Mouse (Mus musculus): Measurements from ENCODE around the gene Tsnax. TPM values are rescaled to one million over a fixed set of nuclear protein-coding genes. Genes with fewer than 3 reads are reported as not detected.

Tsnax gene
- total and polyA plus RNA-seq, 3 experiments = 105 to 160 TPM; not detected in 1

DNA sequence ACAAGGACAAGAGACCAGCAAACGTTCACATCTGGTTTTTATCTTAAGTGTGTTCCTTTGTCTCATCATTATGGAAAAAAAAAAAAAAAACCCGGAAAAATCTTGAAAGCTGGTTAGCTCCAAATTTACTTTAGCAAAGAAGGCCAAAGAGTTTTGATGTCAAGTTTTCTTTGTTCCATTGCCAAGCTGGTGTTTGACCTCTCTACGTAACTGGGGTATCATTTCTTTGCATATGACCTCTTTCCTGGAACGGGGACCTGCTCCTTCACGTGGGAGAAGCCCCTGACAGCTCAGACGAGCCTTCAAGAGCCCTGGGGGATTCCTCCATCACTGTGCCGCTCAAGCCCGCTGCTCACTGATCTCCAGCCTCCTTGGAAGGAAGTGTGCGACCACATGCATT is 31.1 kb downstream of the Tsnax start:
- Histone ChIP-seq H3K9me3 (replicated peaks; ENCODE audit: insufficient read depth, low read length) (no peaks in the 10 kb centered on the region), H3K27me3 (ENCODE audit: control insufficient read depth in 1 of 2, insufficient read depth in 2 of 2, low read length in 2 of 2) (no peaks in the 10 kb centered on the region), H3K4me1 (ENCODE audit: control insufficient read depth in 1 of 2, insufficient read depth in 2 of 2, low read length in 2 of 2) (no peaks in the 10 kb centered on the region), H3K9ac (ENCODE audit: control insufficient read depth, low read depth, low read length, poor library complexity, severe bottlenecking) (no peak overlapping the region), H3K36me3 (ENCODE audit: control insufficient read depth in 1 of 2, insufficient read depth in 2 of 2, low read length in 2 of 2) (no peaks in the 10 kb centered on the region), H3K4me3 (ENCODE audit: control insufficient read depth in 1 of 2, insufficient read depth in 1 of 2, low read depth in 2 of 2, low read length in 2 of 2) (no peak overlapping the region), H3K79me2 (ENCODE audit: control insufficient read depth, insufficient read depth, low read length, poor library complexity) (no peaks in the 10 kb centered on the region), H3K27ac (ENCODE audit: control insufficient read depth, low read depth, low read length) (no peak overlapping the region)
- no peak for TF ChIP-seq ZKSCAN1 (IDR thresholded peaks at IDR 0.05; ENCODE audit: low read depth, low read length)
- no peak for TF ChIP-seq USF1 (IDR thresholded peaks at IDR 0.05; ENCODE audit: low read depth, low read length)
- TF ChIP-seq JUND (IDR thresholded peaks at IDR 0.05; ENCODE audit: low read depth, low read length) = no peak
- no peak for TF ChIP-seq ZC3H11A (IDR thresholded peaks at IDR 0.05; ENCODE audit: low read depth, low read length)
- no peak for TF ChIP-seq TAL1 (IDR thresholded peaks at IDR 0.05; ENCODE audit: low read length)
- no peak for TF ChIP-seq CHD1 (IDR thresholded peaks at IDR 0.05; ENCODE audit: low read depth, low read length)
- TF ChIP-seq RCOR1 (IDR thresholded peaks at IDR 0.05; ENCODE audit: low read depth, low read length) = no peak
- no peak for TF ChIP-seq MEF2A (IDR thresholded peaks at IDR 0.05; ENCODE audit: extremely low read depth, insufficient replicate concordance, low read depth, low read length, poor library complexity, severe bottlenecking)
- TF ChIP-seq SMC3 (IDR thresholded peaks at IDR 0.05; ENCODE audit: low read depth, low read length) = no peak
- TF ChIP-seq MAX (IDR thresholded peaks at IDR 0.05; ENCODE audit: low read length) = no peak
- no peak for TF ChIP-seq KAT2A (conservative IDR thresholded peaks at IDR 0.05; ENCODE audit: low read depth, low read length)
- no peak for TF ChIP-seq CHD2 (IDR thresholded peaks at IDR 0.05; ENCODE audit: low read length)
- no peak for TF ChIP-seq POLR2AphosphoS2 (IDR thresholded peaks at IDR 0.05; ENCODE audit: low read length)
- TF ChIP-seq E2F4 (IDR thresholded peaks at IDR 0.05; ENCODE audit: borderline replicate concordance, low read depth, low read length) = no peak
- no peak for DNase-seq (ENCODE audit: low read depth, low spot score)

DNA sequence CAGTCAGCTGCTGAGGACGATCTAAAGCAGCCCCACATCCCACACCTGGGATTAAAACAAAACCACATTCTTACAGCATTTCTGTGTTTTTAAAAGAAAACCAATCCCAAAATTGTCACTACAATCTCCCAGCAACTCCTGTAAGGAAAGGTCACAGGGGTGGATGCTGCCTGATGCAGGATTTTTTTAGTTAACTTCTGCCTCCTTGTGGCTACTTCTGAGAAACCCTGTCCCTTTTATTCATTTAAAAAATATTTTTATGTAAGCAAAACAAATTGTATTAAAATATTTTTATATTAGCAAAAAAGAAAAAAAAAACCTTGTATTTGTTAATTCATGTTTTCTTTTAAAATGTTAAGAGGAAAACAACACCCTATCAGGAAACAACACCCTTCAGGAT is 33.0 kb downstream of the Tsnax start:
- TF ChIP-seq UBTF (IDR thresholded peaks at IDR 0.05; ENCODE audit: borderline replicate concordance, insufficient read depth, low read depth, low read length) = no peak
- no peak for TF ChIP-seq SIN3A (IDR thresholded peaks at IDR 0.05; ENCODE audit: low read length)
- no peak for TF ChIP-seq ELF1 (IDR thresholded peaks at IDR 0.05; ENCODE audit: low read depth, low read length)
- no peak for TF ChIP-seq MEF2A (IDR thresholded peaks at IDR 0.05; ENCODE audit: extremely low read depth, insufficient replicate concordance, low read depth, low read length, poor library complexity, severe bottlenecking)
- no peak for TF ChIP-seq POLR2A (IDR thresholded peaks at IDR 0.05; ENCODE audit: control insufficient read depth in 1 of 2, insufficient read depth in 1 of 2, low read depth in 1 of 2, low read length in 2 of 2, poor library complexity in 1 of 2)
- no peak for TF ChIP-seq MAFK (IDR thresholded peaks at IDR 0.05; ENCODE audit: borderline replicate concordance, low read depth, low read length)
- no peak for TF ChIP-seq ETS1 (IDR thresholded peaks at IDR 0.05; ENCODE audit: low read depth, low read length)
- peak; percentile 60 for TF ChIP-seq RAD21 (IDR thresholded peaks at IDR 0.05; ENCODE audit: low read depth, low read length)
- TF ChIP-seq SMC3 (IDR thresholded peaks at IDR 0.05; ENCODE audit: low read depth, low read length) = peak; percentile 57
- TF ChIP-seq EP300 (IDR thresholded peaks at IDR 0.05; ENCODE audit: low read depth in 1 of 2, low read length in 2 of 2) = no peak
- TF ChIP-seq MYB (IDR thresholded peaks at IDR 0.05; ENCODE audit: low read depth, low read length) = no peak
- peak; percentile 42; the same call in 1 of the 2 replicates for TF ChIP-seq ZC3H11A (IDR thresholded peaks at IDR 0.05; ENCODE audit: low read depth, low read length)
- peak in 1 of 3 experiments; percentile 44; a peak in 2 of 6 replicates for TF ChIP-seq CTCF (IDR thresholded peaks at IDR 0.05 in 2 of 3, conservative IDR thresholded peaks at IDR 0.05 in 1 of 3; ENCODE audit: control insufficient read depth in 1 of 3, insufficient read depth in 1 of 3, low read depth in 2 of 3, low read length in 3 of 3, poor library complexity in 1 of 3, severe bottlenecking in 1 of 3)
- TF ChIP-seq MAZ (IDR thresholded peaks at IDR 0.05; ENCODE audit: low read depth, low read length) = no peak
- no peak for TF ChIP-seq USF1 (IDR thresholded peaks at IDR 0.05; ENCODE audit: low read depth, low read length)
- TF ChIP-seq ZNF384 (IDR thresholded peaks at IDR 0.05; ENCODE audit: low read depth, low read length) = no peak
- TF ChIP-seq MAX (IDR thresholded peaks at IDR 0.05; ENCODE audit: low read length) = no peak
- no peaks in the 10 kb centered on the region for H3K27me3 ChIP-seq (ENCODE audit: control insufficient read depth in 1 of 2, insufficient read depth in 2 of 2, low read length in 2 of 2)
- no peak for DNase-seq (ENCODE audit: low read depth, low spot score)

More for the DNA sequence above, 33.0 kb downstream of the Tsnax start:
- H3K4me3 ChIP-seq (ENCODE audit: control insufficient read depth in 1 of 2, insufficient read depth in 1 of 2, low read depth in 2 of 2, low read length in 2 of 2) = no peak overlapping the region
- H3K36me3 ChIP-seq (ENCODE audit: control insufficient read depth in 1 of 2, insufficient read depth in 2 of 2, low read length in 2 of 2) = no peaks in the 10 kb centered on the region
- no peaks in the 10 kb centered on the region for H3K79me2 ChIP-seq (ENCODE audit: control insufficient read depth, insufficient read depth, low read length, poor library complexity)
- no peak overlapping the region for H3K27ac ChIP-seq (ENCODE audit: control insufficient read depth, low read depth, low read length)
- no peak overlapping the region for H3K9ac ChIP-seq (ENCODE audit: control insufficient read depth, low read depth, low read length, poor library complexity, severe bottlenecking)
- peaks cover 0 to 6% of the 10 kb centered on the region in 2 experiments; a peak in 1 of 4 replicates for H3K4me1 ChIP-seq (ENCODE audit: control insufficient read depth in 1 of 2, insufficient read depth in 2 of 2, low read length in 2 of 2)
- H3K9me3 ChIP-seq (replicated peaks; ENCODE audit: insufficient read depth, low read length) = no peaks in the 10 kb centered on the region
